In genomic region chr13:30728155-30728554, GRCm38 (mm10) we compare ENCODE assay signal across 18 mouse cellular contexts. TPM values are rescaled to one million over a fixed set of nuclear protein-coding genes. Genes with fewer than 3 reads are reported as not detected.
"Had no signal": no experiment of that assay in that cellular context is flagged by ENCODE, and none has a peak within 500 bp of the region (broad histone marks: within the 10 kb centered on the region; RNA-seq: fewer than 3 reads in every experiment).

No protein-coding gene starts in this region.

- H3K36me3 ChIP-seq: limb, embryonic 10.5 days; liver, embryonic 15.5 days; midbrain, embryonic 13.5 days; neural tube, embryonic 12.5 days; stomach, embryonic 15.5 days had no signal

- H3K9ac ChIP-seq: liver, embryonic 15.5 days; midbrain, embryonic 13.5 days; neural tube, embryonic 12.5 days; stomach, embryonic 15.5 days had no signal

- ATAC-seq: lung, postnatal 0 days; midbrain, embryonic 13.5 days had no signal

- DNase-seq: kidney, adult 11 months; kidney, adult 9 months; kidney, postnatal 36 days; lung, adult 2 months; lung, postnatal 36 days; retina, postnatal 1 day; right cerebral cortex, postnatal 4 days; thymus, postnatal 36 days had no signal

- H3K4me1 ChIP-seq: liver, embryonic 15.5 days; megakaryocyte, embryonic 14.5 days had no signal

- H3K4me3 ChIP-seq: layer of hippocampus, adult 2 months; limb, embryonic 10.5 days; liver, embryonic 15.5 days; megakaryocyte, embryonic 14.5 days; midbrain, embryonic 13.5 days; neural tube, embryonic 12.5 days; stomach, embryonic 15.5 days had no signal

- H3K9me3 ChIP-seq: limb, embryonic 10.5 days; liver, embryonic 15.5 days; megakaryocyte, embryonic 14.5 days; midbrain, embryonic 13.5 days; neural tube, embryonic 12.5 days; stomach, embryonic 15.5 days had no signal

- H3K27me3 ChIP-seq: liver, embryonic 15.5 days; midbrain, embryonic 13.5 days; neural tube, embryonic 12.5 days; stomach, embryonic 15.5 days had no signal

- H3K4me2 ChIP-seq: liver, embryonic 11.5 days; liver, embryonic 15.5 days; midbrain, embryonic 13.5 days; neural tube, embryonic 12.5 days; stomach, embryonic 15.5 days had no signal

- H3K27ac ChIP-seq: kidney, postnatal 0 days; layer of hippocampus, adult 2 months; limb, embryonic 10.5 days; liver, embryonic 15.5 days; midbrain, embryonic 13.5 days; neural tube, embryonic 12.5 days; stomach, embryonic 15.5 days had no signal

RNA-seq across cellular contexts. Expression of gene Irf4, which starts 20.9 kb away (rescaled TPM):
- polyA plus RNA-seq: limb, embryonic 10.5 days had no signal
